Mouse (Mus musculus) cerebellum, postnatal 25 days (tissue): ENCODE measurements around the gene Dlgap4.
A peak's percentile ranks its signal among the peaks of the same experiment; 100 is the strongest.

Experiments
- DNase-seq, 2 experiments: peaks; one replicate each; pipeline ENCODE4 v3.0.0; 2021; ENCODE audit warnings: mixed read lengths in 2 of 2

The Dlgap4 gene

DNA sequence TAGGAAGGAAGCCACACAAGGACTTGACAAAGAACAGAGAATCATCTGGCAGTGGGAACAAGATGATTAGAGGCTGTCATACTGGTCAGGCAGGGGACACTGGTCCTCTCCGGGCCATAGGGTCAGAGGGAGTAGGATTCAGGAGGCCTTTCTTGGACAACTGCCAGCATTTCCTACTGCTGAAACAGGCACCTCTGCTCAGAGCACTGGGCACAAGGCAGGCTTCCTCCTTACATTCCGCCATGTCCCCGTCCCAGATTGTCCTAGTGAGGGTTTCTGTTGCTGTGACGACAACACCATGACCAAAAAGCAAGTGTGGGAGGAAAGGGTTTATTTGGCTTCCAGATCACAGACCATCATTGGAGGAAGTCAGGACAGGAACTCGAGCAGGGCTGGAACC is 105.3 kb downstream of the Dlgap4 start:
- peak in 1 of 2 experiments; percentile 51 for DNase-seq

DNA sequence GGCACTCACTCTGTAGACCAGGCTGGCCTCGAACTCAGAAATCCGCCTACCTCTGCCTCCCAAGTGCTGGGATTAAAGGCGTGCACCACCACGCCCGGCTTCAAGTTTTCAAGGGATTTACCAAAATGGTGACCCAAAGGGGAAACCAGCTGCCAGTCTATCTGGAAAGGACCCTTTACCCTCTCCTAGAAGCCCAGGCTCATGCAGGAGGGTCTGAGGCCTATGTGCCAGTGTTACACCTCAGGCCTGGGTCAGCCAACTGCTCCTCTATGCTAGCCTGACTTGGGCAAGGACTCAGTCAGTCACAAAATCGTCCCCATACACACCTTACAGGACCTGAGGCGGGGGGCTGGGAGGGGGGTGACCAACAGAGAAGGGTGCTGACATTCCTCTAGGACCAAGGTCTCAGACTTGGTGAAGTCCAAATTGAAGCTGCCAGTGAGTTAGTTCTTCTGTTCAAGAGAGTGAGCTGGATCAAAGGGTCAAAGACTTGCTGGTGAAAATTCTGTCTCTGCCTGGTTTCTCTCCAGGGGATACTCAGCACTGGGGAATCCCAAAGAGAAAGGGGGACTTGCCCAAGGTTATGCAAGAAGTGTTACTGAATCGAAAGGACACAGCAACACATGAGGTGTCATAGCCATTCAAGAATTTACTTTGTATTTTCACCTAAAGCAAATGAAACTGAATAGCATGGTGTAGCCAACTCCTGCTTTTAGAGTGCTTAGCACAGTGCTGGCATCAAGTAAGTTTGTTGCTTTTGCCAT is 106.2 kb downstream of the Dlgap4 start:
- DNase-seq, result no peak

DNA sequence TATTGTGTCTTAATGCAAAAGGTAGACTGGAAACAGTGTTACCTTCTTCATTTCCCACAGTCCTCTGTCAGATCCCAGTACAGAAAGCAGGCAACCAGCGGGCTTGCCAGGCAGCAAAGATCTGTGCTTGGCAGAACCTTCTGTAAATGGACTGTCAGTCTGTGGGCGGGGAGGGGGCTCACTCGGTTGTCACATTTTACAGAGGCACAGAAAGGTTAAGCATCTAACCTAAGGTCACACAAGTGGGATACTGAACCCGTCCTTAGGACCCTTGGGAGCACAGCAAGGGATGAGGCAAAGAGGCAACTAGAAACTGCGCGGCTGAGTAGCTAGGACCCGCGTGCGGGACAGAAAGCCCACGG is 106.8 kb downstream of the Dlgap4 start:
- DNase-seq, result peak in 1 of 2 experiments; percentile 67

DNA sequence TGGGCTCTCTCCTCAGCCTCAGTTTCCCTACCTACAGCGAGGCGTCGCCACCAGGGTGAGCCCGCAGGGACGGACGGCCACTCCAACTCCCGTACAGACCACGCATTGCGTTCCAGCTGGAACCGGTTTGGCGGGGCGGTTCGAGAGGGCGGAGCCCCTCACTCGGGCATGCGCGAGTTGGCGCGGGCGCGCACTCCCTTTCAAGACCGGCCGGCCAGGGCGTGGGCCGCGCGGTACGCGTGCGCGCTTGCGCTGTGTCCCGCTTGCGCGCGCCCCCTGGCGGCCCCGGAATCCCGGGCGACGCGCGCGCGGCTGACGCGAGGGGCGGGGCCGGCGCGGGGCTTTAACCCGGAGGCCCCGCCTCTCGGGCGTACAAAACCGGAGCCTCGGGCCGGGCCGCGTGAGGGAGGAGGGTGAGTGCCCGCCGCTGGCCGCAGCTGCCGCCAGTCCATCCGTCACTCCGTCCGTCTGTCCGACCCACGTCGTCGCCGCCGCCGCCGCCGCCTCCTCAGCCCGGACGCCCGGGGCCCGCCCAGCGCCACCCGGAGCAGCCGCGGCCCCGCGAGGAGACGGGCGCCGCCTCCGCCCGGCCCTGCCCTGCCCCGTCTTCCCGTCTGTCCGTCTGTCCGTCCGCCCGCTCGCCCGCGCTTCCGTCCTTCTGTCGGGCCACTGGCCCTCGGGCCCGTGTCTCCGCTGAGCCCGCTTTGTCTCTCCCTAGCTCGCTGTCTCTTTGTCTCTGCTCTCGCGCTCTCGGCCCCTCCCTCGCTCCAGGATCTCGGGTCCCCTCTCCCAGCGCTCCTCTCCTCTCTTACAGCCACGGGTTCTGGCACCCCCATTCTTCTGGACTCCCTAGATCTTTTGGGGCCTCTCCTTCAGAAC is 107.4 kb downstream of the Dlgap4 start:
- peak; percentile 95 to 98 for DNase-seq

DNA sequence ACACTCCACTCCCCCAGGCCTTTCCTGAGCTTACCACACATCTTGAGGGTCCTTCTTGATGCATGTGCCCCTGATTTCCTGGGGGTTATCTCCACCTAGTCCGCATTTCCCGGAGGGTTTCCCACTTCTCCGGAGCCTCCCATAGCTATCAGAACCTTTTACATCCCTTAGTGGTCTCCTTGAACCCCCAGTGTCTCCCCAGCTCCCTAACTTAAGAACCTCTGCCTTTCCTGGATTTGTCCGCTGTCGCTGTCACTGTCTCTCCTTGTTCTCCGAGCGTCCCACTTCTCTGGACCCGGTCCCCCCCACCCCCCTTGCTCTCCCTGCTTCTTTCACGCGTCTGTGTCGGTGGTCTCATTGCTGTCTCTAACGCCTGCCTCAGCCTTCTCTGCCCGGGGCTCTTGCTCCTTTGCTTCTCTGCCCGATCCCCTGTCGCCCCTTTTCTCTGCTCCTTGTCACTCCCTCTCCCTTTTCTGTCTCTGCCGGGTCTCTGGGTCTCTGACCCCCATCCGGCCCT is 108.1 kb downstream of the Dlgap4 start:
- no peak for DNase-seq

DNA sequence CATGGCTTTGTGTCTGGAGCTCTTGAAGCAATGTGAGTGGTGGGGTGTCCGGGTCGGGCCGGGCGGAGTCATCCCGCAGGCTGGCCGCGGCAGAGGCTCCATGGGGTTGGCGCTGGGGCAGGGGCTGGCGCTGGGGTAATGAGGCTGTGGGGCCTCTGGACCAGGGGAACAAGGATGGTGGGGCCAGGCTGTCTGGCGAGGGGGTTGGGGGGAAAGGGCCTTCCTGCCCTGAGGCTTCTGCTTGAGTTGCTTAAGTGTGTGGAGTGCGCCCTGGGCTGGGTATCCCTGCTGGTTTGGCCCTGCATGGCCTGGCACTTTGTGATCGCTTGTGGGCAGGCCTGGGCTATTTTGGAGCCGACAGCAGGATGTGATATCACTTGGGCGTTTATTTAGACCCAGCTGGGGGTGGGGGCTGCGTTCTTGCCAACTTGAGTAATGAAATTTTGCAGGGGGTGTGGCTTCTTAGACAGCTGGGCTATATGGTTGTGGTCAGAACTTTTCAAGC is 108.6 kb downstream of the Dlgap4 start:
- peak; percentile 54 to 65 for DNase-seq

DNA sequence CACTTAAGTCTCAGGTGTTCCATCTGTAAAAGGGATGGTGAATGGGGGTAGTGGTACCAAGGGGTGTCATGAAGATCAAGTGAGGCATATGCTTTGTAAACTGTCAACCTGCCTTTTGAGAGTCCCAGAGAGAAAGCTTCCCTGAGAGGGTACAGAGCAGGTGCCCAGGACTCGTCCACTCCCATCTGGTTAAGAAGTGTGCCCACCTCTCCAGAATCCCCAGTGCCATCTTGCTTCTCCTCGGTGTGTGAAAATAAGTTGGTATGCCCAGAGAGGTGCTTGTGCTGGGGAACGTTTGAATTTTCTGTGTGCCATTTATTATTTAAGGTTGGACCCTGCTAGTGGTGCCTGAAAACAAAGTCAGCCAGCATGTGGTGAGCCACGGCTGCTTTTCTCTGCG is 109.2 kb downstream of the Dlgap4 start:
- DNase-seq, result no peak

DNA sequence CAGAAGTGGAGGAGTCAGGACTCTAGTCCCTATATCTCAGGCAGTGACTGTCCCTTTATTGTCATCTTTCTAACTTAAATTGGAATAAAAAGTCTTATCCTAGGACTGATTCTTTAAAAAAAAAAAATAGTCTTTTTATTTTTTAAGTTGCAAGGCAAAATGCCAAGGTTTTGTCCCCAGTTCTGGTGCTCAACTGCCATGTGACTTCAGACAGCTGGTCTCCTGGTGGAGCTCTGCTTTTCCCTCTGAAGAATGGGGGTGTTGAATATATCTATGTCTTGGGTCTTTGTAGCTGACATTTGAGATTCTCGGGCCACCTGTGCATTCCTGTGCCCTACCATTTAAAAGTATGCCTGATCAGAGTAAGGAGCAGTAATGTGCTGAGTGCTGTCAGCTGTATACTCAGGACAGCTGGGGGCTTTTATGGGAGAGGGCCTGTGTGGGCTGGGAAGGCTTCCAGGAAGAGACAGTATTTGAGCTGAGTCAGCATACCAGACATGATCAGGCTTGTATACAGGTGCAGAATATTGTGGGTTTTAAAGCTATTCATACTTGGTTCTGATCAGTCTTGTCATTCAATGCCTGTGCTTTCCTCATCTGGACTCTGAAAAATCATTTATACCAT is 110.5 kb downstream of the Dlgap4 start:
- no peak for DNase-seq

DNA sequence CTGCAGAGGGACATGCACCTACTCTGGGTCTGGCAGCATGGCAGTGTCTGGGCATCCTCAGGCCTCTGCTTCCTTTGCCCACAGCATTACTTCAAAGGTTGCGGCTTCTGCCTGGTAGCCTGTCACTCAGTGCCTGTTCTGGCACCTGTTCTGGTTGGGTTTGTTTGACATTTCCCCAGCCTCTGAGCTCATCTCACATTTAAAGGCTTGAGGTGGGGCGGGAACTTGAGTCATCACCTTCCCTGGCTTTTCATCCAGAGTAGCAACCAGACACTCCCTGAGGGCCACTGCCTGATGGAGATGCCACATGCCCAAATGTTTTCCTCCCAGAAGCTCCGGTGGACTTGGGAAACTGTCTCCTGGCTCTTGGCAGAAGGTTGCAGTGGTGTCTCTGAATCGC is 111.4 kb downstream of the Dlgap4 start:
- peak; percentile 44 to 64 for DNase-seq

DNA sequence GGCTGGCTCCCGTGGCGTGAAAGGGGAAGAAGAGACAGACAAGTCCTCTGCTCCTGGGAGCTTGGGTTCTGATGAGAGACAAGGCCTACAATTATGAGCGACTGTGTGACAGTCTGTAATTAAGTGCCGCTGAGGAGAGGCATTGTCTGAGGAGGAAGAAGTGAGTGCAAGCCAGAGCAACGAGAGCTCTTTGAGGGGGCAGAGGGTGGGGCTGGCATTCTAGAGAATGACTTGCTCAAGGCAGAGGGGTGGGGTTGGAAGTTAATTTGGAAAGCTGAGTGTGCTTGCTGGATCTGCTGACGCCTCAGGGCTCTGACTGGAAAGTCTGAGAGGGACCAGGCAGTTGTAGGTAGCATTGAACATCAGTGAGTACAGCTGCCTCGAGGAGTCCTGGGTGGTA is 112.8 kb downstream of the Dlgap4 start:
- no peak for DNase-seq

DNA sequence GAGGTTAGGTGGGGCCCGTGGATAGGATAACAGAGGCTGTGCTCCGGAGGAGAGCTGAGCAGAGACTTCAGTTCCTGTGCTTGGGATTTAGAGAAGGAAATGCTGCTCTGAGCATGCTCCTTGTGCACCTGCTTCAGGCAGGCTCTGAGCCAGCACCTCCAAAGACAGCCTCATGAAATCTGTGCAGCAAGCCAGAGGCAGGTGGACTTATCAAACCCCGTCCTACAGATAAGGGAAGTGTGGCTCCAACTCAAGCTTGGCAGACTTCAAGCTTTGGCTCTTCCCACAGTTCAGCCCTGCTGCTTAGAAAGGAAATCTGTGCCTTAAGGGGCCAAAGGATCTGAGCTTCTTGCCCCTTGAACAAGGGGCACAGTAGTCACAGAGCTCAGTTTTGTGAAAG is 113.4 kb downstream of the Dlgap4 start:
- DNase-seq, result peak; percentile 64 to 77

DNA sequence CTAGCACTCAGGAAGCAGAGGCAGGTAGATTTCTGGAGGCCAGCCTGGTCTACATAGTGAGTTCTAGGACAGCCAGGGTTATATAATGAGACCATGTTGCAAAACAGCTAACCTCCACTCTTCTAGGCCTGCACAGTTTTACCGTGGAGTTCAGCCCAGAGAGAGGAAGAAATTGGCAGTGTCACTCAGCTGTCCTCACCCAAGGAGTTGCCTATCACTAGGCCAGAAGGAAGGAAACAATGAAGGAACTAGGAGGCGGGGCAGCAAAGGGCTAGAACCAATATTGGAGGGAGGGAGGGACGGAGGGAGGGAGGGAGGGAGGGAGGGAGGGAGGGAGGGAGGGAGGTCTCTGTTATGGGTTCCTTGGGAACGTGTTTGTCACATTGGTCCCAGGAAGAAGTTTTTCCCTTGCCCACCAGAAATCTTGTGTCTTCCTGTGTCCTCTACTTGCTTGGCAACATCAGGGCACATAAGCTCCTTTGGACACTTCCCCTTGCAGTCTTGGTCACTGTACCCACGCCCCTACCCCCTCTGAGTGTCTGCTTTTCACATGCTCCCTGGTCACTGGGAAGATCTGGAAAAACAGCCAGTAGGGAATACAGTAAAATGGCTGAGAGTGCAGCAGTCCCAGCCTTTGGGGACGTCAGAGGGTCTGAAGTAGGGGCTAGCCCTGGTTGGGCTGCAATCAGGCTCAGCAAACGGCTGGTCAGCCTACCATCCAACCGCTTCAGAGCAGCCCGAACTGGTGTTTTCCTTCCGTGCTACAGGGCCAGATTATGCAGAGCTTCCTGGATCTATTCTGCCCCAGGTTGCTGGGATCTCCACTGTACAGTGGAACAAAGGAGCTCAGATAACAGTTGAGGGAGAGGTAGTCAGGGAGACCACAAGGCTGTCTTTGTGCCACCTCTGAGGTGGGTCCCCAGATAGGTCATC is 116.3 kb downstream of the Dlgap4 start:
- no peak for DNase-seq

DNA sequence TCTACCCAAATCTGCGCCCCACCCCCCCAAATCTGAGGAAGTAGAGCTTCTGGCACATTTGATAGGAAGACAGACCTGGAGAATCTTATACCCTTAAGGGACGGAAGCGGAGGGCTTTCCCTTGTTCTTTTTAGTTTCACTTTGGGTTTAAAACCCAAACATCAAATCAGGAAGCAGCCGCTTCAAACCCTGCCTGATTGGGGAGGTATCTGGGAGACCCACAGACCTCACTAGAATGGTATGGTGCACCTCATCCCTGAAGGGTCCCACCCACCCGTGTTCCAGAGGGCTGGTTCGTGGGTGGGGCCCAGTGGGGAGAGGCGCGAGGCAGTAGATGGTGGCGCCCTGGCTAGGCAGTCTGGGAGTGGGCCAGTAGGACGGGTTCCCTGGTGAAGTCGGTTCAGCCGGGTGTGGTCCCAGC is 117.0 kb downstream of the Dlgap4 start:
- DNase-seq, result no peak

DNA sequence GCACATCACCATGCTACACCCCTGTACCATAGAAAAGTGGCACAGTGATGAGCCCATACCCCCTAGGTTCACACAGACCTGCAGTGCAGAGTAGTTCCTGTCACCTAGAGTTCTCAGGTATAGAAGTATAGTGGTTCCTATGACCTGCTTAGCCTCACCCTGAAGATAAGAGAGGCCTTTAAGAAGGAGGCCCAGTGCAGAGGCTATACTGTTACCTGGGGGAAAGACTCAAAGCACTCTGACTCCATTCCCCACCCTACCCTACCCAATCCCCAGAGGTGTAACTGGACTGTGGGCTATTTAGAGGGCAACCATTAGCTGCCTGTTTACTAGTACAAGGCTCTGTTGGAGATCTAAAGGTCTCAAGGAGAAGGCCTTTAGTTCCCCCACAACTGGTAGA is 118.1 kb downstream of the Dlgap4 start:
- DNase-seq, result no peak

DNA sequence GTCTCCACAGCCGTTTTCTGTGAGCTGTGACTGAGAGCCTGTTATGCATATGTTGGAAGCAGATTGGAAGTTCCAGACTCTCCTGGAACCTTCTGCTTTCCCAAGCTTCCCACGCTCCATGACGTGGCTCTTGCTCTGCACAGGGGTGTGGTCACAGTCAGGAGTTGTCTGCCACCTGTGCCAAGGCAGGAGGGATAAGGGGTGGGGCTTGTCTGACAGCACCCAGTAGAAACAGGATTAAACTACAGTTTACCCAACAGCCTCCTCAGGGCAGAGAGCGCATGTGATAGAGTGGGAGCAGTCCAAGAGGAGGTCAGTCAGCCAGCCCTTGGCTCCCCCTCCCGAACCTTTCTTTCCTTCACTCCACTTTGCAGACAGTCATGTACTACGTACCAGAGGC is 118.6 kb downstream of the Dlgap4 start:
- DNase-seq, result peak in 1 of 2 experiments; percentile 62

DNA sequence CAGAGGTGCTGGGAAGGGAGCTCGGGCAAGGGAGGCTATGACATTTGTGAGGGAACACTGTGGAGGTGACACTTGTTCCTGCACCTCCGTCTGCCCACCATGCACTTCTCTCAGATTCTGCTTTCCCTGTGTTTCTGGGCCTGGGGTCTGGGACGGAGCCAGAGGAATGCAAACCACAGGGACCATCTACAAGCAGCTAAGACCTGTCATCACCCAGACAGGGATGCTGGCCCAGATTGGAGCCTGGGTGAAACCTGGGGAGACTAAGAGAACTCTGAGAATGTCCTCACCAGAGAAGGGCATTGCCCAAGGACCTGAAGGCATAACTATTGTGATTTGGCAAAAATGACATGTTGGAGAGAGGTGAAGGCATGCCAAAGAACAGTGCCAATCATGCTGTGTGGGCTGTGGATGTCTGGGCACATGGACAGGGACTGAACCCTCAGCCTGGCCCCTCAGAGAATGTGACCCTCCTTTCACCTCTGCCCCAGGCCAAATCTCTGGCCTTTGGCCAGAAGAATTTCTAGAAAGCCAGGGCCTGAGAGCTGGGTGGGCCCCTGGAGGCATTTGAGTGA is 122.3 kb downstream of the Dlgap4 start:
- peak; percentile 43 to 59 for DNase-seq

DNA sequence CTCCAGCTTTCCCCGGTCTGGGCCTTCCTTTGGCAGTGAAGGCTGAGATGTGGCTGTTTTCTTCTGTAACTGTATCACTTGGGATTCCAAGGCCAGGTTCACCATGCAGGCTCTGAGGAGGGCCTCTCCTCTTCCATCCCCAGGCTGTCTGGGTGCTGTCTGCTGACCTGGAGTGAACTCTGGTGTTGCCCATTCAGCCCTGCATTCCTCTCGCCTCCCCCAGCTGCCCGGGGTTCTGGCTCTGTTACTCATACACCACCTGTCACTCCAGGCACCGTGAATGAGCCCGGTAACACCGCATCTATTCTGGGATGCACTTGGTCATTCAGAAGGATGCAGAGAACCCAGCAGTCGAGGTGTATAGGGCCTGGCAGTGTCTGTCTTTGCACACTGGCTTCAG is 123.3 kb downstream of the Dlgap4 start:
- peak; percentile 68 to 81 for DNase-seq

DNA sequence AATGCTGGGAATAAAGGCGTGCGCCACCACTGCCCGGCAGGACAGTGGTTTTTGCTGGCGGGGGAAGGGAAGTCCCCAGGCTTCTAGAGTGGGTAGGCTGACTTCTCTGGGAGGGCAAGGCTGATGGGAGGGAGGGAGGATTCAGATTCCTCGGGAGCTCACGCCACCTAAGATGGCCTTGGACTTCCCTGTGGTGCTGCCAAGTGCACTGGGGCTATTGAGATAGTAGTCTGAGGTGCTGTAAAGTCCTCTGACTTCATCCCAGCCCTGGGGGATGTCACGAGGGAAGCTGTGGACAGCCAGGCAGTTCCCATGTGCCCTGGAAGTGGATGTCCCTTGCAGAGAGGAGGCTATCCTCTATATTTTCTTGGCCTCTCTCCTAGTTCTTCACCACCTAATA is 124.5 kb downstream of the Dlgap4 start:
- no peak for DNase-seq

DNA sequence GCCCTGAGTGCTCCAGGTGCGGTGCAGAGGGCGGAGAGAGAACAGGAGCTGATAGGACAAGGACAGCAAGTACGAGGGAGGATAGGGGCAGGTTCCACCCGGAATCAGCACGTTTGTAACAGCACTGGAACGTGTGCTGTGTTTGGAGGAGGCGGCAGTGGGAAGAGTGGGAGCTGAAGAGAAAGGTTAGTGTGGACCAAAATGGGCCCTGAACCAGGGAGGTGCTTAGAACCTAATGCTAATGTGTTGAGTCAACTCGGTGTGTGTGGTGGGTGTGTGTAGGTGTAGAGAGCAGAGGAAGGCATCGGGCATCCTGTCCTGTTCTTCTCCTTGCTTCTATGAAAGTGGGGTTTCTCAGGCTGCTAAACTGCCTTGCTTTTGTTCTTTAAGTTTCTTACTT is 127.8 kb downstream of the Dlgap4 start:
- no peak for DNase-seq

DNA sequence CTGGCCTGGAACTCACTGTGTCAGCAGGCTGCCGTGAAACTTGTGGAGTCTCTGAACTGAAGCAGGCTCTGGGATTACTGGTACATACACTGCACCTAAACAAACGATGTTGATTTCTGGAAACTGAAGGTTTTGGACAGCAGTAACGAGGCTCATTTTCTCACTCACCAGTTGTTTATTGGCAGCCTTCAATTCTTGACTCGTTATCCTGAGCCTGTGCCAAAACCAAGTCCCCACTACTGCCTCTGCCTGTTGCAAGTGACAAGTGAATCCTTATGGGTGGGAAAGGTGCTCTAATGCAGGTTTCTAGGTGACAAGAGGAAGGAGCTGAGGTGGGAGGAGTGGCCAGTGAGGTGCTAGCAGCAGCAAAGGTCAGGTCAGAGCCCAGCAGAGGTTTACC is 128.5 kb downstream of the Dlgap4 start:
- DNase-seq, result no peak

DNA sequence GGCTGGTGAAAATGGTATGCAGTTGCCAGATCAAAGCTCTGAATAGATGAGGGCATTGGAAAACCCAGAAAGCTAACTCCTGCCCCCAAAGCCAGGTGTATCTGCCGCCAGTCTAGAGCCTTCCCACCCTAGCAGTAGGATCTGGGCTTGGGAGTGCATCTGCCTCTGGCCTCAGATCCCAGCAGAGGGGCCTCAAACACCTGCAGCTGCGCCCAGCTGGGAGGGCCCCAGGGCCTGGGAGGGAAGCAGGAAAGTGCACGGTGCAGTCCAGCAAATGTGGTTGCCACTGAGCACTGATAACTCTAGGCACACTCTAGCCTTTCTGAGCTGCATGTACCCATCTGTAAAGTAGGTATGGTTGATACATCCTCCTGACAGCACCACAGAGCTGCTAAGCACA is 129.7 kb downstream of the Dlgap4 start:
- DNase-seq, result no peak

DNA sequence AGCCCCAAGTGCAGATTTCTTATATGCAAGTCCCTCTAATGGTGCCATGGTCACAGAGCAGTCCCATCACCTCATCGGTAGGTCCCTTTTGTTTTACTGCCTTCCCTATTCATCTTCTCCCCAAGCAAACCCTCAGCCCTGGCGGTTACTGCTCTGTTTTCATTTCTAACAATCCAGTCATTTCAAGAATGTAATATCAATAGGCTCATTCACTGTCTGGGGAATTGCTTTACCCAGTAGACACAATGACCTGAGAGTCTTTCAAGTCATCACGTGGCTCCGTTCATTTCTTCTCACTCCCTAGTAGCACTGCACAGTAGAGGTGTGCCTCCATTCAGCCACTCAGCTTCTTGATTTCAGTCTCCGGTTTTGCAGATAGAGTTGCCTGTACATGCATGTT is 130.9 kb downstream of the Dlgap4 start:
- DNase-seq, result no peak
